Mouse (Mus musculus) small intestine, adult 2 months (tissue): ENCODE data around the gene Pik3r2.

ENCODE experiments used
- CTCF ChIP-seq: fragments of 200-500 bp; IDR thresholded peaks from 2 replicates; pipeline ENCODE4 v1.5.1; 2012; ENCODE audit warnings: low read depth, mild to moderate bottlenecking, control low read depth, inconsistent platforms, low read length, moderate library complexity, mixed read lengths; ENCODE audit not compliant: insufficient replicate concordance, insufficient read length; ENCODE audit errors: extremely low read depth
- POLR2A ChIP-seq: fragments of 200-500 bp; IDR thresholded peaks from 2 replicates; pipeline ENCODE4 v1.6.1; 2012; ENCODE audit warnings: low read depth, mild to moderate bottlenecking, control low read depth, inconsistent platforms, low read length, moderate library complexity

- TF ChIP-seq CTCF (no peak), POLR2A (no peak)
Measured at GRCm38 (mm10) chr8:70775227-70775626, 1.3 kb downstream of the Pik3r2 start.
